Mouse (Mus musculus) kidney, postnatal 0 days (tissue): ENCODE data around the gene B4gat1. TPM values are rescaled to one million over a fixed set of nuclear protein-coding genes. Genes with fewer than 3 reads are reported as not detected.

ENCODE experiments used
- ATAC-seq: fragments of 200-750 bp; cut with Nextera tagmentation; replicated peaks from 2 replicates; pipeline ENCODE4 v1.8.0; 2017; ENCODE audit warnings: low read depth, moderate number of reproducible peaks, moderate TSS enrichment, moderate library complexity; ENCODE audit not compliant: low FRiP score
- DNase-seq: peaks from one replicate; pipeline ENCODE4 v3.0.0-alpha.2; 2016; ENCODE audit warnings: low spot score
- H3K27ac ChIP-seq: fragments of 300-500 bp; sonication (generic); 2 replicates; pipeline ENCODE4 v1.5.1; 2014; ENCODE audit warnings: mild to moderate bottlenecking
- H3K27me3 ChIP-seq: fragments of 300-500 bp; sonication (generic); 2 replicates; pipeline ENCODE4 v1.6.1; 2014; ENCODE audit warnings: low read length, mixed read lengths; ENCODE audit not compliant: insufficient read depth
- H3K36me3 ChIP-seq: fragments of 300-500 bp; sonication (generic); 2 replicates; pipeline ENCODE4 v1.6.1; 2014; ENCODE audit warnings: low read length, mixed read lengths; ENCODE audit not compliant: insufficient read depth
- H3K4me1 ChIP-seq: fragments of 300-500 bp; sonication (generic); replicated peaks from 2 replicates; pipeline ENCODE4 v1.6.1; 2014; ENCODE audit warnings: antibody characterized with exemption, low read length, mixed read lengths; ENCODE audit not compliant: insufficient read depth
- H3K4me2 ChIP-seq: fragments of 300-500 bp; sonication (generic); 2 replicates; pipeline ENCODE4 v1.6.1; 2014; ENCODE audit warnings: mild to moderate bottlenecking, low read length, moderate library complexity, mixed read lengths
- H3K4me3 ChIP-seq: fragments of 300-500 bp; sonication (generic); replicated peaks from 2 replicates; pipeline ENCODE4 v1.5.1; 2014; ENCODE audit warnings: low read depth, low read length
- H3K9ac ChIP-seq: fragments of 300-500 bp; sonication (generic); 2 replicates; pipeline ENCODE4 v1.6.1; 2014; ENCODE audit warnings: low read depth, low read length
- H3K9me3 ChIP-seq: fragments of 300-500 bp; sonication (generic); replicated peaks from 2 replicates; pipeline ENCODE4 v1.6.1; 2016; ENCODE audit warnings: low read length, inconsistent platforms, mixed read lengths
- CTCF ChIP-seq: IDR thresholded peaks from 2 replicates; pipeline ENCODE4 v1.5.1; 2016; ENCODE audit warnings: antibody characterized with exemption, low read depth, mild to moderate bottlenecking, moderate library complexity
- WGBS: fragments of 180-500 bp; shearing (Covaris S2); extraction: QIAGEN DNeasy Blood & Tissue Kit; methylation state at CpG from one replicate; pipeline ENCODE4 v1.1.7; 2014; 5-methylcytosine and 5-hydroxymethylcytosine counted together
- polyA plus RNA-seq: library from polyadenylated mRNA; unstranded; fragments of >200 nt; fragmentation: Nextera tagmentation; extraction: Ambion mirVana; gene quantifications from 2 replicates; pipeline ENCODE4 v1.2.1, GENCODE M21; 2015

Gene B4gat1
- polyA plus RNA-seq, 1 experiment from 2014 or later: 57.1 TPM

DNA sequence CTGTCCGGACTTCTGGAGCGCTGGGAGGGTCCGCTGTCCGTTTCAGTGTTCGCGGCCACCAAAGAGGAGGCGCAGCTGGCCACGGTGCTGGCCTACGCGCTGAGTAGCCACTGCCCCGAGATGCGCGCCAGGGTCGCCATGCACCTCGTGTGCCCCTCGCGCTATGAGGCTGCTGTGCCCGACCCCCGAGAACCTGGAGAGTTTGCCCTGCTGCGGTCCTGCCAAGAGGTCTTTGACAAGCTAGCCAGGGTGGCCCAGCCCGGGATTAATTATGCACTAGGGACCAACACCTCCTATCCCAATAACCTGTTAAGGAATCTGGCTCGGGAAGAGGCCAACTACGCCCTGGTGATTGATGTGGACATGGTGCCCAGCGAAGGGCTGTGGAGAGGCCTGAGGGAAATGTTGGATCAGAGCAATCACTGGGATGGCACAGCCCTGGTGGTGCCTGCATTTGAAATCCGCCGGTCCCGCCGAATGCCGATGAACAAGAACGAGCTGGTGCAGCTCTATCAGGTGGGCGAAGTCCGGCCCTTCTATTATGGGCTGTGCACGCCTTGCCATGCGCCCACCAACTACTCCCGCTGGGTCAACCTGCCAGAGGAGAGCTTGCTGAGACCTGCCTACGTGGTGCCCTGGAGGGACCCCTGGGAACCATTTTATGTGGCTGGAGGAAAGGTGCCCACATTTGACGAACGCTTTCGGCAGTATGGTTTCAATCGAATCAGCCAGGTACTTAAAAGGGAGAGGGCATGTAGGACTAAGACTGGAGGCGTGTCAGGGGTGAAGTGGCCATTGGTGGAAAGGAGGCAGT is 882 bp downstream of the B4gat1 start:
- no peaks in the 10 kb centered on the region for H3K9me3 ChIP-seq
- peak overlapping the region; percentile 64; the same call in 1 of the 2 replicates for H3K27ac ChIP-seq
- DNase-seq: peak; percentile 15
- TF ChIP-seq CTCF: no peak
- 0 out of 2 replicates have a peak, but pooled peaks cover 2% of the 10 kb centered on the region for H3K36me3 ChIP-seq
- peak overlapping the region; percentile 90 for H3K9ac ChIP-seq
- ATAC-seq: peak; percentile 5; the same call in 1 of the 2 replicates
- WGBS: 9% methylated on average over 41 of the region's 41 CpGs
- H3K4me2 ChIP-seq: peak overlapping the region; percentile 98
- no peaks in the 10 kb centered on the region for H3K27me3 ChIP-seq
- peak overlapping the region; percentile 79 for H3K4me3 ChIP-seq
- H3K4me1 ChIP-seq: peaks cover 23% of the 10 kb centered on the region

DNA sequence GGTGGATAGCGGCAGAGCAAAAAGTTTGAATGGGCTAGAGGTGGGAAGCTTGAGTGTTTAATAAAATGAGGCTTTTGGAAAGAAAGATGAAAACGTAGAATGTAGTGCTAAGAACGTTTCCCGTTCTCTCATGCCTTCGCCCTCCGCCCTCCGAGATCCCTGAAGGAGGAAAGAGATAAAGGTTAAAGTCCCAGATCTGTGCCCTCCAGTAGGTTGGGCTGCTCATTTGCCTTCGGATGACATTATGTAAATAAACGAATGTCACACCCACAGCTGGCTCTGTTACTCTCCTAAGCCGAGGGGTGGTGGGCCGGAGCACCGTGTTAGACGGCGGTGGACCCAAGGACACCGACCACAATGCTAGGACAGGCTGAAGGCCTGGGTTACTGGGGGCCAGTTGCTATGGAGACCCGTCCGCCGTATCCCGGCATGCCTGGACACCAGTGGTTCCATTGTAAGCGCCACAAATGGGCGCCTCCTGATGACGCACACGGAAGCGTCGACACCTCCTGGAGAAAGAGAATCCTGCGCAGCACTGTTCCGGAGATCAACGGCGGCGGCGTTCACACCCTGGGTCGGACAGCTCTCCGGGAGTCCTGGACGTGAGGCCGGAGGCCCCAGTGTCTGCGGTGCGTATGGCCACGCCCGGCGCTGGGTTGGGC is 2.4 kb downstream of the B4gat1 start, which contains the start of gene Brms1:
Gene Brms1, plus strand, starts transcription at position 493 of the 662 bp plus-strand sequence.
- H3K4me2 ChIP-seq: peak within 1 kb of the TSS; percentile 98
- H3K9ac ChIP-seq: peak within 1 kb of the TSS; percentile 78
- H3K9me3 ChIP-seq: no peaks in the 10 kb centered on the region
- DNase-seq: peak; percentile 94
- H3K4me1 ChIP-seq: peaks cover 23% of the 10 kb centered on the region
- 5% methylated on average over 40 of the region's 40 CpGs for WGBS
- H3K27me3 ChIP-seq: no peaks in the 10 kb centered on the region
- no peak for TF ChIP-seq CTCF
- peak; percentile 78 for ATAC-seq
- peak within 1 kb of the TSS; percentile 80; the same call in 1 of the 2 replicates for H3K27ac ChIP-seq
- 0 out of 2 replicates have a peak, but pooled peaks cover 3% of the 10 kb centered on the region for H3K36me3 ChIP-seq
- peak within 1 kb of the TSS; percentile 79 for H3K4me3 ChIP-seq

DNA sequence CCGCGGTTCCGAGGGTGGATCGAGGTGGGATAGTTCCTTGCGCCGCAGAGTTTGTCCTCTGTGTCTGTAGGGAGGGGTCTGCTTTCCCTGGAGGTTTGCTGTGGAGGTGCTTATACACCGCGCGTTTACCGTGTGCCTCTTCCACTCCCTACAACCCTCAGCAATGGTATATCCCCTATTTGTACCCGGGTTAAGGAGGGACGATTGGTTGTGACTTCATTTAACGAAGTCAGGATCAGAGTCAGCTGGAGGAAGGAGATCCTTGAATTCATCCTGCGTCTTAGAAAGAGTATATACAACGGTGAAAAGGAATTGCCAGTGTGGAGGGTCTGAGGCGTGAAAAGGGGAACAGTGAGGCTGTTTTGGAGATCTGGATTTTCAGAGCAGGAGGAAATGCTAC is 3.0 kb downstream of the B4gat1 start:
- no peak for DNase-seq
- Histone ChIP-seq H3K4me3 (peak overlapping the region; percentile 79), H3K9ac (peak overlapping the region; percentile 78), H3K4me2 (peak overlapping the region; percentile 98), H3K4me1 (peaks cover 23% of the 10 kb centered on the region), H3K27ac (peak overlapping the region; percentile 80; the same call in 1 of the 2 replicates), H3K9me3 (no peaks in the 10 kb centered on the region), H3K36me3 (0 out of 2 replicates have a peak, but pooled peaks cover 9% of the 10 kb centered on the region), H3K27me3 (no peaks in the 10 kb centered on the region)
- no peak; the same call in 1 of the 2 replicates for ATAC-seq
- no peak for TF ChIP-seq CTCF
- WGBS: 2% methylated on average over 16 of the region's 16 CpGs

DNA sequence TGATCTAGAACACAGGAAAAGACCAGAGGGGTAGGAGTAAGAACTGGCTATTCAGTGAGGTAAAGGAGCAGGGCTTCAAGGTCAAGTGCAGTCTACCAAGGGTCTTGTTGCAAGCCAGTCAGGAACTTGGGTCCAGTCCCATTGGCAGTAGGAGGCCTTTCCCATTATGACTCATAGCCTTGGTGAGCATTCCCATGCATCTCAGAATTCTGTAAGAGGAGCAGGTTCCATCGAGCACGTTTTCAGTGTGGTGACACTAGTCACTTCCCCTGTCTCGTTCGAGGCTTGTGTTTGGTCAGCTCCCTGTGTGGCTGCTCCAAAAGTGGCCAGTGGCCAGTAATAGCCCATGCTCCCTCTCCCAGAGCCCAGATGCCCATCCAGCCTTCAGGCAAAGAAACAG is 6.9 kb downstream of the B4gat1 start:
- Histone ChIP-seq H3K4me2 (no peak overlapping the region), H3K9me3 (no peaks in the 10 kb centered on the region), H3K36me3 (0 out of 2 replicates have a peak, but pooled peaks cover 24% of the 10 kb centered on the region), H3K4me3 (no peak overlapping the region), H3K9ac (no peak overlapping the region), H3K4me1 (peaks cover 12% of the 10 kb centered on the region), H3K27me3 (no peaks in the 10 kb centered on the region), H3K27ac (no peak overlapping the region)
- ATAC-seq (no peak), DNase-seq (no peak)
- TF ChIP-seq CTCF: no peak
- WGBS: 82% methylated on average over 4 of the region's 4 CpGs

DNA sequence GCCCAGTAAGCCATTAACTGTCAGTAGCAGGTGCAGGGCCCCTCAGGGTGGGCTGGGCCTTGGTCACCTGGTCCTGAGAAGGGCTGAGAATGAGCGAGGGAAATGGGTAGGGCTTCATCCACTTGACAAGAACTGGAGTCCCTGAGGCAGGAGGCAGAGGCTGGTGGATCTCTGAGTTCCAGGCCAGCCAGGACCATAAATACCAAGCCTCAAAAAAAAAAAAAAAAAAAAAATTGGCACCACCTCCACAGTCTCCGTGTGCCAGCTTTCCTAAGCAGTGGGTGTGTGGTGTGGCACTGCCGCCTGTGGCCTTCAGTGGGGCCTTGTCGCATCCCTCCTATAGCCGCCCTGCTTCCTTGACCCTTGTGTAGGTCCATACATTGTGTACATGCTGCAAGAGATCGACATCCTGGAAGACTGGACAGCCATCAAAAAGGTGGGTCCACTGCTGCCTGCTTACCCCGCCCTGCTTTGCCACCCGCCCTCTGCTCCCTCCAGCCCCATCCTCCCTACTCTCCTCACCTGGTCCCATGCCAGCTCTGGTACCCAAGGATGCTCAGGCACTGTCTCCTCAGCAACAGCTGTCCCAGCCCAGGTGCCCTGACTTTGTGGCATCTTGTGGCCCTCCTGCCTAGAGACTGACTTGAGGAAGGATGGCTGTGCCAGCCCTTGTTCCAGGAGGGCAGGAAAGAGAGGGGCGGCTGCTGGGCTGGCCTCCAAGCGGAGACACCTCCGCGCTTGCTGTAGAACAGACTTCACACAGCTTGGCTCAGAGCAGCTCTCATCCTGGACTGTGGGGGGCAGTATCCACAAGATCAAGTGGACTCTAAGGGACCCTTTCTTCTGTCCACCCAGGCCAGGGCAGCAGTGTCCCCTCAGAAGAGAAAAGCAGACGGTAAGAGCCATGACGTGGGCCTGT is 9.8 kb downstream of the B4gat1 start:
- H3K9ac ChIP-seq: no peak overlapping the region
- H3K27ac ChIP-seq: no peak overlapping the region
- H3K9me3 ChIP-seq: no peaks in the 10 kb centered on the region
- ATAC-seq (no peak), DNase-seq (no peak)
- H3K4me3 ChIP-seq: no peak overlapping the region
- H3K36me3 ChIP-seq: 0 out of 2 replicates have a peak, but pooled peaks cover 24% of the 10 kb centered on the region
- peaks cover 16% of the 10 kb centered on the region for H3K4me1 ChIP-seq
- WGBS: 84% methylated on average over 14 of the region's 14 CpGs
- TF ChIP-seq CTCF: 0 out of 2 replicates have a peak, but pooled peaks have one; percentile 14
- H3K27me3 ChIP-seq: no peaks in the 10 kb centered on the region
- H3K4me2 ChIP-seq: no peak overlapping the region
